Mouse (Mus musculus): ENCODE data around the gene Mxd3. TPM values are rescaled to one million over a fixed set of nuclear protein-coding genes. Genes with fewer than 3 reads are reported as not detected.

Gene Mxd3
- polyA plus RNA-seq, 1 experiment from 2014 or later: 22.3 TPM

GRCm38 (mm10) chr13:55329109-55329682 is 427 bp downstream of the Mxd3 start:
- Histone ChIP-seq H3K4me2 (ENCODE audit: low read length) (peak overlapping the region; percentile 79), H3K9ac (ENCODE audit: low read length) (peak overlapping the region; percentile 71), H3K4me3 (ENCODE audit: control insufficient read depth in 1 of 2, insufficient read depth in 1 of 2, low read depth in 1 of 2, low read length in 2 of 2) (peak overlapping the region; percentile 60 to 74), H3K27ac (replicated peaks in 1 of 2; ENCODE audit: control insufficient read depth in 1 of 2, insufficient read depth in 1 of 2, low read depth in 2 of 2, low read length in 2 of 2) (peak overlapping the region; percentile 27 to 63; a peak in 3 of 4 replicates), H3K4me1 (ENCODE audit: control insufficient read depth in 2 of 2, insufficient read depth in 2 of 2, low read length in 2 of 2) (peaks cover 19 to 30% of the 10 kb centered on the region in 2 experiments; a peak in 3 of 4 replicates), H3K9me3 (ENCODE audit: control insufficient read depth, low read length) (no peaks in the 10 kb centered on the region), H3K27me3 (ENCODE audit: control insufficient read depth, insufficient read depth, low read length) (no peaks in the 10 kb centered on the region), H3K36me3 (ENCODE audit: control insufficient read depth, insufficient read depth, low read length) (peaks cover 22% of the 10 kb centered on the region)
- peak; percentile 6; the same call in 1 of the 2 replicates for ATAC-seq (ENCODE audit: insufficient number of reproducible peaks, insufficient read depth, low FRiP score, low read depth)
- 1% methylated on average over 28 of the region's 29 CpGs for WGBS

GRCm38 (mm10) chr13:55328641-55329040 is 982 bp downstream of the Mxd3 start:
- Histone ChIP-seq H3K27me3 (ENCODE audit: control insufficient read depth, insufficient read depth, low read length) (no peaks in the 10 kb centered on the region), H3K4me3 (ENCODE audit: control insufficient read depth in 1 of 2, insufficient read depth in 1 of 2, low read depth in 1 of 2, low read length in 2 of 2) (peak overlapping the region; percentile 60 to 74), H3K36me3 (ENCODE audit: control insufficient read depth, insufficient read depth, low read length) (peaks cover 28% of the 10 kb centered on the region), H3K27ac (replicated peaks in 1 of 2; ENCODE audit: control insufficient read depth in 1 of 2, insufficient read depth in 1 of 2, low read depth in 2 of 2, low read length in 2 of 2) (no peak overlapping the region), H3K4me2 (ENCODE audit: low read length) (peak overlapping the region; percentile 79), H3K9me3 (ENCODE audit: control insufficient read depth, low read length) (no peaks in the 10 kb centered on the region), H3K9ac (ENCODE audit: low read length) (peak overlapping the region; percentile 71), H3K4me1 (ENCODE audit: control insufficient read depth in 2 of 2, insufficient read depth in 2 of 2, low read length in 2 of 2) (peaks cover 19 to 36% of the 10 kb centered on the region in 2 experiments; a peak in 3 of 4 replicates)
- WGBS: 81% methylated on average over 4 of the region's 4 CpGs
- no peak for ATAC-seq (ENCODE audit: insufficient number of reproducible peaks, insufficient read depth, low FRiP score, low read depth)

DNA sequence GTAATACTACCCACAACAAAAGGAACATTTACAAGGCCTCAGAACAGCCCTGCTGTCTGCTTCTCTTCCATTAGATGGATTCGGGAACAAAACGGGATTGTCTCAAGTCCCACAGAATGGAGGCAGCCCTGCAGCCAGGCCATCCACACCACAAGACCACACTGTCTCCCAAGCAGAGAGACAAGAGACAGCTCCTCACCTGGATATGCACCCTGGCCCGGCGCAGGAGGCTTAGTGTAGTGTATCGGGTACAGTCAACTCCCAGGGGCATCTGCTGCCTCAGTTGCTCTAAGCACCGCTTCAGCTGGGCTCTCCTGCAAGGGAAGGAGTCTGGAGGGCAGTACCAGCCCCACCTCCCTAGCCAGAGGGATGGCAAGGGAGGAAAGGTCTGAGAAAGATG is 1.5 kb downstream of the Mxd3 start:
- Histone ChIP-seq H3K36me3 (ENCODE audit: control insufficient read depth, insufficient read depth, low read length) (peaks cover 33% of the 10 kb centered on the region), H3K9me3 (ENCODE audit: control insufficient read depth, low read length) (no peaks in the 10 kb centered on the region), H3K9ac (ENCODE audit: low read length) (peak overlapping the region; percentile 71; the same call in 1 of the 2 replicates), H3K4me2 (ENCODE audit: low read length) (peak overlapping the region; percentile 79), H3K4me1 (ENCODE audit: control insufficient read depth in 2 of 2, insufficient read depth in 2 of 2, low read length in 2 of 2) (peaks cover 22 to 41% of the 10 kb centered on the region in 2 experiments; a peak in 3 of 4 replicates), H3K27me3 (ENCODE audit: control insufficient read depth, insufficient read depth, low read length) (no peaks in the 10 kb centered on the region), H3K27ac (replicated peaks in 1 of 2; ENCODE audit: control insufficient read depth in 1 of 2, insufficient read depth in 1 of 2, low read depth in 2 of 2, low read length in 2 of 2) (no peak overlapping the region), H3K4me3 (ENCODE audit: control insufficient read depth in 1 of 2, insufficient read depth in 1 of 2, low read depth in 1 of 2, low read length in 2 of 2) (peak overlapping the region in 1 of 2 experiments; percentile 60; a peak in 1 of 4 replicates)
- ATAC-seq (ENCODE audit: insufficient number of reproducible peaks, insufficient read depth, low FRiP score, low read depth): no peak
- WGBS: 83% methylated on average over 6 of the region's 6 CpGs

GRCm38 (mm10) chr13:55327633-55328032 is 2.0 kb downstream of the Mxd3 start:
- 10% methylated on average over 4 of the region's 8 CpGs for WGBS
- no peak overlapping the region for H3K4me3 ChIP-seq (ENCODE audit: control insufficient read depth in 1 of 2, insufficient read depth in 1 of 2, low read depth in 1 of 2, low read length in 2 of 2)

DNA sequence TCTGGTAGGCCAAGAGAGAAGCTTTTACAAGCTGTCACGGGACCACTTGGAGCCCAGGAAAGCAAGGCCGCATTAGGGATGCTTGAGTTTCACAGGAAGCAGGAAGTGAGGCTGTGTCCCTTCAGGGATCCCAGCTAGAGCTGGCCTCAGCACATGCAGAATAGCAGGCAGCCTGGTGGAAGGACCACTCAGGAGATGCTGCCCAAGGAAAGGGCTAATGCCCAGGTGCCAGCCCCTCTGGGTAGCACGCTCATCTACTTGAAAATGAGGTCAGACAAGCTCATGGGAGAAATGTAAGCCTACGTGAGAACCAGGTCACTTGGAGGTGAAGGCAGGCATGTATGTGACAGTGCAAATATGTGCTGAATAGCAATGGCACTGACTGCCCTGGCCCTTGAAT is 2.5 kb downstream of the Mxd3 start:
- no peaks in the 10 kb centered on the region for H3K9me3 ChIP-seq (ENCODE audit: control insufficient read depth, low read length)
- peaks cover 27 to 48% of the 10 kb centered on the region in 2 experiments; a peak in 3 of 4 replicates for H3K4me1 ChIP-seq (ENCODE audit: control insufficient read depth in 2 of 2, insufficient read depth in 2 of 2, low read length in 2 of 2)
- H3K27ac ChIP-seq (replicated peaks in 1 of 2; ENCODE audit: control insufficient read depth in 1 of 2, insufficient read depth in 1 of 2, low read depth in 2 of 2, low read length in 2 of 2): peak overlapping the region; percentile 4 to 28; a peak in 1 of 4 replicates
- no peak overlapping the region for H3K9ac ChIP-seq (ENCODE audit: low read length)
- no peak overlapping the region for H3K4me3 ChIP-seq (ENCODE audit: control insufficient read depth in 1 of 2, insufficient read depth in 1 of 2, low read depth in 1 of 2, low read length in 2 of 2)
- H3K4me2 ChIP-seq (ENCODE audit: low read length): no peak overlapping the region
- H3K36me3 ChIP-seq (ENCODE audit: control insufficient read depth, insufficient read depth, low read length): peaks cover 37% of the 10 kb centered on the region
- 34% methylated on average over 4 of the region's 4 CpGs for WGBS
- H3K27me3 ChIP-seq (ENCODE audit: control insufficient read depth, insufficient read depth, low read length): no peaks in the 10 kb centered on the region
- no peak for ATAC-seq (ENCODE audit: insufficient number of reproducible peaks, insufficient read depth, low FRiP score, low read depth)

More at GRCm38 (mm10) chr13:55327633-55328032, 2.0 kb downstream of the Mxd3 start:
- H3K4me1 ChIP-seq (ENCODE audit: control insufficient read depth in 2 of 2, insufficient read depth in 2 of 2, low read length in 2 of 2): peaks cover 25 to 46% of the 10 kb centered on the region in 2 experiments; a peak in 3 of 4 replicates
- H3K4me2 ChIP-seq (ENCODE audit: low read length): peak overlapping the region; percentile 79; the same call in 1 of the 2 replicates
- no peaks in the 10 kb centered on the region for H3K27me3 ChIP-seq (ENCODE audit: control insufficient read depth, insufficient read depth, low read length)
- H3K27ac ChIP-seq (replicated peaks in 1 of 2; ENCODE audit: control insufficient read depth in 1 of 2, insufficient read depth in 1 of 2, low read depth in 2 of 2, low read length in 2 of 2): peak overlapping the region; percentile 4 to 28; a peak in 1 of 4 replicates
- no peaks in the 10 kb centered on the region for H3K9me3 ChIP-seq (ENCODE audit: control insufficient read depth, low read length)
- no peak overlapping the region; the same call in 1 of the 2 replicates for H3K9ac ChIP-seq (ENCODE audit: low read length)
- peaks cover 37% of the 10 kb centered on the region for H3K36me3 ChIP-seq (ENCODE audit: control insufficient read depth, insufficient read depth, low read length)
- ATAC-seq (ENCODE audit: insufficient number of reproducible peaks, insufficient read depth, low FRiP score, low read depth): peak; percentile 28; the same call in 1 of the 2 replicates

DNA sequence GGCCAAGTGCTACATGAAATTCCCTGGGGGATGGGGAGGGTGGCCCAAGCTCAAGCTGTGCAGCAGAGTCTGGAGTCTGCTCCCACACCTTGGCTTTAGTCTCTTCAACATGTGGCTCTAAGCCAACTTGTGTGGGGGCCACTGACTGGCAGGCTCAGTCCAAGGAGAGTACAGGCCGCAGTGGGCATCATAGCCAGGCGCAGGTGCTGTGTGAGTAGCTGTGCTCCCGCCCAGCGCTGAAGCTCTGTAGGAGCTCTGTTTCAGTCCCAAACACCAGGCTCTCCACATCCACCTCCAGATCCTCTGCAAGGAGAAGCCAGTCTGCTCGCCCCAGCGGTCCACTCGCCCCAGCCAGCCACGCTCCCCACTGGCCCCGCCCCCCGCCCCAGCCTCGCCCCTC is 4.0 kb downstream of the Mxd3 start:
- Histone ChIP-seq H3K27me3 (ENCODE audit: control insufficient read depth, insufficient read depth, low read length) (no peaks in the 10 kb centered on the region), H3K9ac (ENCODE audit: low read length) (no peak overlapping the region), H3K4me1 (ENCODE audit: control insufficient read depth in 2 of 2, insufficient read depth in 2 of 2, low read length in 2 of 2) (peaks cover 26 to 48% of the 10 kb centered on the region in 2 experiments), H3K4me3 (ENCODE audit: control insufficient read depth in 1 of 2, insufficient read depth in 1 of 2, low read depth in 1 of 2, low read length in 2 of 2) (no peak overlapping the region), H3K4me2 (ENCODE audit: low read length) (no peak overlapping the region), H3K27ac (replicated peaks in 1 of 2; ENCODE audit: control insufficient read depth in 1 of 2, insufficient read depth in 1 of 2, low read depth in 2 of 2, low read length in 2 of 2) (no peak overlapping the region), H3K36me3 (ENCODE audit: control insufficient read depth, insufficient read depth, low read length) (peaks cover 37% of the 10 kb centered on the region), H3K9me3 (ENCODE audit: control insufficient read depth, low read length) (no peaks in the 10 kb centered on the region)
- WGBS: 80% methylated on average over 11 of the region's 11 CpGs
- ATAC-seq (ENCODE audit: insufficient number of reproducible peaks, insufficient read depth, low FRiP score, low read depth): no peak

- Histone ChIP-seq H3K27ac (replicated peaks in 1 of 2; ENCODE audit: control insufficient read depth in 1 of 2, insufficient read depth in 1 of 2, low read depth in 2 of 2, low read length in 2 of 2) (peak overlapping the region; percentile 60 to 83), H3K36me3 (ENCODE audit: control insufficient read depth, insufficient read depth, low read length) (peaks cover 69% of the 10 kb centered on the region)
- ATAC-seq (ENCODE audit: insufficient number of reproducible peaks, insufficient read depth, low FRiP score, low read depth): no peak
Observed at GRCm38 (mm10) chr13:55322130-55322825, 7.3 kb downstream of the Mxd3 start.

More at GRCm38 (mm10) chr13:55322130-55322825, 7.3 kb downstream of the Mxd3 start:
- Histone ChIP-seq H3K4me1 (ENCODE audit: control insufficient read depth in 2 of 2, insufficient read depth in 2 of 2, low read length in 2 of 2) (peaks cover 12 to 33% of the 10 kb centered on the region in 2 experiments), H3K9ac (ENCODE audit: low read length) (peak overlapping the region; percentile 95), H3K4me2 (ENCODE audit: low read length) (peak overlapping the region; percentile 95), H3K9me3 (ENCODE audit: control insufficient read depth, low read length) (no peaks in the 10 kb centered on the region), H3K27me3 (ENCODE audit: control insufficient read depth, insufficient read depth, low read length) (no peaks in the 10 kb centered on the region), H3K4me3 (ENCODE audit: control insufficient read depth in 1 of 2, insufficient read depth in 1 of 2, low read depth in 1 of 2, low read length in 2 of 2) (peak overlapping the region; percentile 84 to 91)
- under 1% methylated on average over 31 of the region's 31 CpGs for WGBS
